Mouse (Mus musculus): ENCODE measurements around the gene Gm34653.
A peak's percentile ranks its signal among the peaks of the same experiment; 100 is the strongest.
"Not testable (repeated sequence)": the region's sequence is repeated elsewhere in the genome, so short reads cannot be mapped to it uniquely, and the experiment has no call there.

The Gm34653 gene

DNA sequence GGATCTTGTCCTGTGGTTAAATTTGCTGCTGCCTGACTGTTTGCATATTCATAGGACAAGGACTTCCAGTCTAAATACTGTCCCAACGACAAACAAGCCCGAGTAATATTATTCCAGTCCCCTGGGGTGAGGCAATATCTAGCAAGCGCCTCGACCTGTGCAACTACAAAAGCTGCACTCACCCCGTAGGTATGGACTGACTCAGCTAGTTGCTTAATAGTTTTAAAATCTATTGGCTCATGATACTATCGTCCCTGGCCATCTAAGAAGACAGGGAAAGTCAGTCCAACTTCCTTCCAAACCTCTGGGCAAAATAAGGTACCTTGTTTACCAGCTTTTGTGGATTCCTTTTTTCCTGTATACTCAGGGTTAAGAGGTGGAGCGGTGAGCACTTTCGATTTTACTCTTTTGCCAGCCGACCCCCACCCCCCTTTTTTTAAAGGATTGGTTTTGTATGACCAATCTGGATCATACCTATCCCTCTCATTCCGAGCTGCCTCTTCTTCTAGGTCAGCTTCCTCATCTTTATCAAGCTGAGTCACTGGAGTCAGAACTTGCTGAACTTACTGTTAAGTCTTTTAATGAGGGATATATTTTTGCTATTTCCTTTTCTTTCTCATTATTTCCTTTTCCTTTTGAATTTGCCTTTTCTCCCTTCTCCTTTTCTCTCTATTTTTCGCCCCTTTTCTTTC, at the start of gene Gm34653:
TSS of gene Gm34653 (plus strand) at position 242 of the 692 bp plus-strand sequence.
- DNase-seq (ENCODE audit: low spot score): not testable (repeated sequence)

DNA sequence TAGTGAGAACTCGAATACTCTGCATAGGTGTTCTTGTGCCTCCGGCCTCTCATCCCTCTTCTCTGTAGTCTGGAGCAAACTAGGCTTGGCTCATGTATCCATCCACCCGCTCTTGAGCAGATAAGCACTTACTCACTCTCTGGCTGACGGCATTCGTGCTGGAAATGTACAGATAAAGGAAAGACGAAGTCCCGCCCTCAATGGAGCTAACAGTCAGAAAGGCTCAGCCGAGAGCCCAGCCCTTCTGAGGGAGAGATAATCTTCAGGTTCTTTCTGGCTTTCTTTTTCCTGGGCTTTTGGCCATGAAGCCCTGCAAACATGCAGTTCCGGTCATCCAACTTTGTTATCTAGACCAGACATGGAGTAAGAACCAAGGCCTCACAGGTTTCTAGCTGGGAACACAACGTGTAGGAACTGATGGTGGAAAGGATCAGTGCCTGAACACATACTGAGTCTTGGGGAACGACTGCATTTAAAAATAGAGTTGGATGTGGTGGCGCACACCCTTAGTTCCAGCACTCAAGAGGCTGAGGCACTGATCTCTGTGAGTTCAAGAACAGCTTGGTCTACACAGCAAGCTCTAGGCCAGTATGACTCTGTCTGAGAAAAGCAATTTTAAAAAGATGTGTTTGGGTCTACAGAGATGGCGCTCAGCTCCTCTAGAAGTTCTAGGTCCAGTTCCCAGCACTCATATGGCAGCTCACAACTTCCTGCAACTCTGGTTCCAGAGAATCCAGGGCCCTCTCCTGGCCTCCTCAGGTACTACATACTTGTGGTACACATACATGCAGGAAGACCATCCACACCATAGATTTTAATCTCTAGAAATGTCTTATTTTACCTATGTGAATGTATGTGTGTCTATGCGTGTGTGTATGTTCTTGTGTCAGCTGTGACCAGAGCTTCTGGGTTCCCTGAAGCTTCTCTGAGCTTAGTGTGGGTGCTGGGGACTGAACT, 49.5 kb upstream of the Gm34653 start:
- peak; percentile 94 for DNase-seq (ENCODE audit: low spot score)

DNA sequence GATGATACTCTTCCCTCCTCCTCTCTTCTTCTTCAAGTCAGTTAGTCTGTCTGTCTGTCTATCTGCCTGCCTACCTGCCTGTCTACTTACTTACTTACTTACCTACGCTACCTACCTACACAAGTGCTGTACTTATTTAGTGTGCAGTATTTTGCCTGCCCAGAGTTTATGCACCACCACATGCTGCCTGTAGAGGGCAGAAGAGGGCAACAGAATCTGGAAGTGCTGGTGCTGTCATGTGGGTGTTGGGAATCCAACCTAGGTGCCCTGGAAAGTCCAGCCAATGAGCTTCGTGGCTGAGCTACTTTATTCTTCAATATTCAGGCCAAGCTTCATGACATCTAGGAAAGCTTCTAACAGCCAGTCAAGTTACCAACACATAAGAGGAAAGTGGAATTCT, 48.7 kb upstream of the Gm34653 start:
- peak; percentile 76 for DNase-seq (ENCODE audit: low spot score)

GRCm38 (mm10) chr2:34790282-34790681, 42.5 kb upstream of the Gm34653 start:
- DNase-seq (ENCODE audit: low spot score): no peak

DNA sequence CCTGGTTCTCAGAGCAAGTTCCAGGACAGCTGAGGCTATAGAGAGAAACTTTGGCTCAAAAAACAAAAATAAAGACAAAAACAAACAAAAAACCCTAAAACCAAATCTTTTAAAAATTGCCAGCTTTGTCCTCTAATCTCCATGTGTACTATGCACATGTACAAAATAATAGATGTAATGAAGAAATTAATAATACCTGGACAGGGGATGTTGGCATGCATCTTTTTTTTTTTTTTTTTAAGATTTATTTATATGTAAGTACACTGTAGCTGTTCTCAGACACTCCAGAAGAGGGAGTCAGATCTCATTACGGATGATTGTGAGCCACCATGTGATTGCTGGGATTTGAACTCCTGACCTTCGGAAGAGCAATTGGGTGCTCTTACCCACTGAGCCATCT, 40.3 kb upstream of the Gm34653 start:
- DNase-seq (ENCODE audit: low spot score): not testable (repeated sequence)

- no peak for DNase-seq (ENCODE audit: low spot score)
Observed at GRCm38 (mm10) chr2:34794511-34794910, 38.3 kb upstream of the Gm34653 start.

DNA sequence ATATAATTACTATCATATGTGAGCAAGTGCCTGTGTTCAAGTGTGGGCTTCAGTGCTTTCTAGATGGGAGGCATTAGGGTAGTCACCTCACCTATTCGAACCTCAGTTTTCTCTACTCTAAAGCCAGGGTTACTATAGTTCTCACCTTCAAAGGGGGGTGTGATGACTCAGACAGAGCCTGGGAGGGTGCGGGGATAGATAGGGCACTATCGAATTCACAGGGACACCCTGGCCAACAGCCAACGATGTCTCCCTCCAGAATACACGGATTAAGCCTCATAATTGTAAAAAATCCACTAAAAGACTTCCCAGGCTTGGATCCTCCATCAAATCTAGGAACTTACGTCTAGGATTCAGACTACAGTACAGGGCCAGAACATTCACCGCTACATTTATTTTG, 37.4 kb upstream of the Gm34653 start:
- DNase-seq (ENCODE audit: low spot score): no peak

DNA sequence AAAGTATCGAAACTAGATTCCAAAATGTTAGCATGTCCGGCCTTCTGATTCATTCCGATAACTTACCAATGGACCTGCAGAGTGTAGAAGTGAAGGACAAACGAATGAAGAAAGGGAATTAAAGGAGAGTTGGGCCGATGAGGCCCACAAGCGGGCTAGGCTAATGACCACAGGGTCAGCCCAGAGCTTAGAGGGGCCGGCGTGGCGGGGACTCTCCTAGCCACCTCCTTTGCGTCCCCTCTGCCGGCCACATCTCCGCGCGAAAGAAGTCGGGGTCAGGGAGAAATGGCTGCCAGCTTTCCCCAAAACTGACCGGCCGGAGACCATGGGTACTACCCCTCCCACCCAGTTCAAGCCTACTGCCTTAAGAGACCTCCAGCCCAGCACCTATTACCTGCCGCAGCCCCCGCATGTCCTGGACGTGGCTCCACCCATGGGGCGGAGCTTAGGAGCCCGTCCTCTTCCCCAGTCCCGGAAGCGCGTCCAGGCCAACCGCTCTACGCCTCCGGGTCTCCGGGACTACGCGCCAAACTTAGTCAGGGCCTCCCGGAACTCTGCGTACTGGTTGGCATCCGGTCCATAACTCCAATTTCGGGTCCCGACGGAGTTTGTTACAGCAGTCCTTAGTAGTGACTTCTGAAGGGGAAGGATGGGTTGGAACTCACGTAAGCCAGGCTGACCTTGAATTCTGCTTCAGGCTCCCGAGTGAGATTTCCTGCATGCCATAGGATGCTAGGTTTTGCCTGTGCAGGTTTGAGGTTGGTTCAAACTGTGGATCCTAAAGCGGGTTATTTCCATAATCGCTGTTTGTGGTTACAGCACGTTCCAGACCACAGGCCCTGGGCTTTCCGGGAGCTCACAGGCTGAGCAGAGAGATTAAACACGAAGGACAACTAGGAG, 33.2 kb upstream of the Gm34653 start, which contains the start of gene Rabepk:
TSS of gene Rabepk (minus strand) at position 556 of the 900 bp plus-strand sequence.
- DNase-seq (ENCODE audit: low spot score): peak; percentile 87

GRCm38 (mm10) chr2:34800371-34800770, 32.4 kb upstream of the Gm34653 start:
- DNase-seq (ENCODE audit: low spot score): no peak

DNA sequence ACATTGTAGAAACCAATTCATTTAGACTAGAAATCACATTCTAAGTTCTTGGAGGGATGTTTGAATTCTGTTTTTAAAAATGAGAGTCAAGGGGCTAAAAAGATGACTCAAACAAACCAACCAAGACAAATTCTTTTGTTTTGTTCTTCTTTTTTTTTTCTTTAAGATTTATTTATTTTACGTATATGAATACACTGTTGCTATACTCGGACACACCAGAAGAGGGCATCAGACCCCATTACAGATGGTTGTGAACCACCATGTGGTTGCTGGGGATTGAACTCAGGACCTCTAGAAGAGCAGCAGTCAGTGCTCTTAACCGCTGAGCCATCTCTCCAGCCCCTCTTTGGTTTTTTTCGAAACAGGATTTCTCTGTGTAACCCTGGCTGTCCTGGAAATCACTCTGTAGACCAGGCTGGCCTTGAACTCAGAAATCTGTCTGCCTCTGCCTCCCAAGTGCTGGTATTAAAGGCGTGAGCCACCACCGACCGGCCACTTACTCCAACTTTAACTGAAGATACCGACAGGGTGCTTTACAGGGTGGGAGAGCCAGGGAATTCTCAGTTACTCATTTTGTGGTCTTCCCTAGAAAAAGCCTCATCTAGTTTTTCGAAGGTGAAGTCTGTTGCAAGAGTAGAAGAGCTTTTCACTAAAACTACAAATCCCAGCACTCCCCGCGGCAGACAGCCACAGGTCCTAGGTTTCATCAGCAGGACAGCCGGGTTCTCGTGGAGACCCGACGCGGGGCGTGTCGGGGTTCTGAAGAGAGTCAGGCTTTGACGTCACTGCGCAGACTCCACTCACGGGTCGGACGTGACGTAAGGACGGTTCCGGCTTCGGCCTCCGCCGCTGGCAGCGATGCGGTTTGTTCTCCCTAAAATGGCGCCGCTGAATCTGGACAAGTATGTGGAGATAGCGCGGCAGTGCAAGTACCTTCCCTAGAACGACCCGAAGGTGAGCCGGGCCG, 31.0 kb upstream of the Gm34653 start:
- DNase-seq (ENCODE audit: low spot score): peak; percentile 99

GRCm38 (mm10) chr2:34802565-34803245, 30.1 kb upstream of the Gm34653 start:
- DNase-seq (ENCODE audit: low spot score): not testable (repeated sequence)

DNA sequence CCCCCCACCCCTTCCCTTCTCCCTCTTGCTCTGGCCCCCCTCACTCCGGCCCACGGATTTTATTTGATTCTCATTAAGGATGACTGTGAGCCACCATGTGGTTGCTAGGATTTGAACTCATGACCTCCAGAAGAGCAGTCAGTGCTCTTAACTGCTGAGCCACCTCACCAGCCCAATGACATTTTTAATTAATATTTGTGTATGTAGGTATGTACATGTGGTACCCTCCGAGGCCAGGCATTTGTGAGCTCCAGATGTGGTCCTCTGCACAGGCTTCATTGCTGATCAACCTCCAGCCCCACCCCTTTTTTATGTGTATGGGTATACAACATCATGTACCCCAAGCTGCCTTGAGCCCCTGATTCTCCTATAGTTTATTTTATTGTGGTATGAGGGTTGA, 29.1 kb upstream of the Gm34653 start:
- no peak for DNase-seq (ENCODE audit: low spot score)

GRCm38 (mm10) chr2:34804172-34804571, 28.6 kb upstream of the Gm34653 start:
- no peak for DNase-seq (ENCODE audit: low spot score)

DNA sequence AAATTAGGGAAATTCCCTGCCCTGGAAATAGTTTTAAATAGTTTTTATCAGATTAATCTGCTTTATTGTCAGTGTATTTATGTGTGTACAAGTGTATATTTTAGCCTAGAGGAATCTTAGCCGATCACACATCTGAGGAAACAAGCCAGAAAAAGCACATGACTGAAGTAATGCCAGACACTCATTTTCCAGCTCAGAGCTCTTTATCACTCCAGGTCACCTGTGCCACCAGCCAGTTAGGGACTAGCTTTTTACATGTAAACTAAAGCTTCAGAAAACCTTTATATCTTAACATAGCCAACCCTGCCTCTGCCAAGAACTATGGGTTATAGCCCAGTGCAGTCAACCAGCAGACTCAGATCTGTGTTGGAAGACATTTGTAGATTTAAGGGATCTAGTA, 28.0 kb upstream of the Gm34653 start:
- DNase-seq (ENCODE audit: low spot score): peak; percentile 76

DNA sequence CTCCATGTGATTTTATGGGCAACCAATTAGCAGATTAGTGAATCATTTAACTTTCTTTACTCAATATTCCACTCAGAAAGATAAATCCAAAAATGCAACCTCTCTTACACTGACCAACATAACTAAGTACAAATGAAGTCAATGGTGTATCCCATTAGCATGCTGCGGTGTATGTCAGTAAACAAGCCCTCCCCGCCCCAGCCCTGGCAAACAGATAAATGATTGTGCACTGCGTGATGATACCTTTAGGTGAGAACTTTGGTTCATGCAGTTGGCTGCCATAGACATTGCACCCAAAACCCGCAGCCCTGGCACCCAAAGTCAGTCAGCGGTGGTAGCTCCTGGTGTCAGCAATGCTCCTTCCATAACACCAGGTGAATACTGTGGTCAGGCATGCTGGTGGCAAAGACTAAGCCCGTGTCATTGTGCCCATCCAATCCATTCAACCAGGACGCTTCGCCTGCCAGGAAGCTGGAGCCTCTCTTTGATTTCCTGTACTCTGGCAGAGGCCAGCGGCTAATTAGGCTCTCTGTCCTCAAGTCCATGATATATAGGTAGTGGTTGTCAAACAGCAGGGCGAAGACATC, 27.4 kb upstream of the Gm34653 start:
- DNase-seq (ENCODE audit: low spot score): no peak

GRCm38 (mm10) chr2:34808057-34808456, 24.8 kb upstream of the Gm34653 start:
- no peak for DNase-seq (ENCODE audit: low spot score)

- DNase-seq (ENCODE audit: low spot score): no peak
Observed at GRCm38 (mm10) chr2:34809568-34809967, 23.2 kb upstream of the Gm34653 start.

DNA sequence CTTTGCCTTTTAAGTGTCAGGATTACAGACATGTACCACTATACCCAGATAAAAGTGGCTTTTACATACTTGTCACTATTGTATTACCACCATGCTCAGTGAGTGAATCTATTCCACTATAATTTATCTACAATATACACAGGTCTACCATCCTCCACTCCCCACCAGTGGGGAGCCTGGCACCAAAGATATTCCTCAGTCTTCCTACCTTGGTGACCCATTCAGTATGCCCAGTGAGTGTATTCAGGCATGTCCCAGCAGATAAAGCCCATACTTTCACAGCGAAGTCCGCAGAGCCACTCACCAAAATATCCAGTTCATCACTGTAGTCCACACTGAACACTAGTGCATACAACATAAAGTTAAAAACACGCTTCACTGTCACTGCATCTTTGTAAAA, 22.0 kb upstream of the Gm34653 start:
- no peak for DNase-seq (ENCODE audit: low spot score)

GRCm38 (mm10) chr2:34812706-34813105, 20.1 kb upstream of the Gm34653 start:
- DNase-seq (ENCODE audit: low spot score): no peak

GRCm38 (mm10) chr2:34815893-34816292, 16.9 kb upstream of the Gm34653 start:
- not testable (repeated sequence) for DNase-seq (ENCODE audit: low spot score)
